Mouse (Mus musculus) brain, embryonic 18.5 days (tissue): Measurements from ENCODE around the gene Sept9.
A peak's percentile ranks its signal among the peaks of the same experiment; 100 is the strongest.

ENCODE experiments used
- DNase-seq: peaks from one replicate; pipeline ENCODE4 v3.0.0-alpha.2; 2012; ENCODE audit warnings: low read depth, low spot score

Gene Sept9

DNA sequence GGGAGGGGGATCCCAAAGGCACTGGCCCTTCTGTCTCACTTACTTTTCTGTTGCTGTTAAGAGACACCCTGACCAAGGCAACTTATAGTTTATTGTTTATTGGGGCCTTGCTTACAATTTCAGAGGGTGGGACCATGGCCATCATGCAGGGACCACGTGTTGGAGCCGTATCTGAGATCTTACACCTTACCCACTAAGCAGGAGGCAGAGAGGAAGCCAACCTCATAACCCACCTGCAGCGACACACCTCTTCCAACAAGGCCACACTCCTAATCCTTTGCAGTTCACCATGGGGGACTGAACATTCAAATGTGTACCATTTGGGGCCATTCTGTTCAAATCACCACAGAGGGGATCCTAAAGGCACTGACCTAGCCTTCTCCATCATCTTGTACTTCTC is 46.4 kb downstream of the Sept9 start:
- no peak for DNase-seq

- DNase-seq: no peak
These were observed 46.8 kb downstream of the Sept9 start for GRCm38 (mm10) chr11:117246286-117246685.

- DNase-seq: no peak
These were observed 47.5 kb downstream of the Sept9 start for GRCm38 (mm10) chr11:117246981-117247431.

GRCm38 (mm10) chr11:117247541-117247940 is 48.1 kb downstream of the Sept9 start:
- DNase-seq: no peak

- DNase-seq: peak; percentile 66
These were observed 49.3 kb downstream of the Sept9 start for GRCm38 (mm10) chr11:117248734-117249248.

DNA sequence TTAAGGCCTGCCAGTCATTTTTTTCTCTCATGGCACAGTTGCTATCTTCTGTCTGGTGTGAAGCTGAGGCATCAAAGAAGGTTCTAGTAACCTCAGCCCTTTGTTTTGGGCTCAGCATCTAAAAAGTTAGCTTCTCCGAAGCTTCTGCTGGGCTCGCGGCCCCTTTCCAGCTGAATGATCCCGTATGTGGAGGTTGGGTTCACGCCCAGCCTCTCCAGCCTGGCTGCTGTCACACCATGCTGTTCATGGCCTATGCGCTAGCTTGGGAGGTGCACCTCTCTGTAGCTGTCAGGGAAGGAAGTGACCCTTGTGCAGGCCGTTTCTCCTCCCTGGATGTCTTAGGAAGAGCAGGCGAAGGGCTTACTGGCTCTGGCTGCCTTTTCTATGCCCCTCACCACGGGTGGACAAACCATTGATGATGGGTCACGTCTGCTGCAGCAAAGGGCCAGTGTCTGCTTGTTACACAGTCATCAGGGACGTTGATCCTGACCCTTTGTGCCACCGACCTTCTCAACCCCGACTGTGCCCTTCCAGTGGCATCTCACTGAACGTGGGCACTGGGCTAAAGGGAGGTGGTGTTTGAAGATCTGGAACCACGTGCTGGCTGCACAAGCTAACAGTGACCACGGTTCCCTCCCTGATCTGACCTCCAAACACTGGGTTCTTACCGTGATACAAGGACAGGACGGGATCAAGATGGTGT is 50.0 kb downstream of the Sept9 start:
- DNase-seq: no peak

GRCm38 (mm10) chr11:117249985-117250928 is 50.8 kb downstream of the Sept9 start:
- no peak for DNase-seq

DNA sequence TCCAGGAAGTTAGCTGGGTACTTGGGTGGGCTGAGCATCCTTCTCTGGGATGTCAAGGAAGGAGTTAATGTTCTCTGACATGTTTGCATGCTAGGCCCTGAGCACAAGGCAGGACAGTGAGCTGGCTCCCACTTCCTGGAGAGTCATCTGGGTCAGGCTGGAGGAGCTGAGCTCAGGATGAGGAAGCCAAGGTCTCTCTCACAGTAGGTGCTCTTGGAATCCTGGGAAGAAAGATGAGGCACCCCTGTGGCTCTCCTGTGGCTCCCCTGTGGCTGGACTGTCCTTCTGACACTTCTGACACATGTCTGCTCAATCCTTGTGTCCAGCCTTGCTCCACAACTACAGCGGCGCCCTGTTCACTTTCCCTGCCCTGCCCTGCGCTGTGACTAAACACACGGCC is 52.3 kb downstream of the Sept9 start:
- DNase-seq: no peak

DNA sequence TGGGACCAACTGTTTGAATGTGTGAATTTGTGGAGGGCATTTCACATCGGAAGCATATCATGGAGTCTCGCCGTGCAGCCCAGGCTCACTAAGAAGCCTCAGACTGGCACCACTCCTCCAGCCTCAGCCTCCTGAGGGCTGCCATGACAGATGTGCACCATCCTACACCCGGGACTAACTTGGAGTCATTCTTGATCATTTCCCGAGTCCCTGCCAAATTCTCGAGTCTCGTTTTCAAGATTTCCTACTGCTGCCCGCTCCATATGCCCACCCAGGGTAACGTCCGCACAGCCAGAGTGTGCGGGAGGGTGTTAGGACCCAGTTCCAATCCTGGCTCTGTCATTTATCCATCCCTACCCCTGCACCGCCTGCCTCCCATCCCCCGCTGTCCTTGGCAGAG is 53.4 kb downstream of the Sept9 start:
- no peak for DNase-seq

DNA sequence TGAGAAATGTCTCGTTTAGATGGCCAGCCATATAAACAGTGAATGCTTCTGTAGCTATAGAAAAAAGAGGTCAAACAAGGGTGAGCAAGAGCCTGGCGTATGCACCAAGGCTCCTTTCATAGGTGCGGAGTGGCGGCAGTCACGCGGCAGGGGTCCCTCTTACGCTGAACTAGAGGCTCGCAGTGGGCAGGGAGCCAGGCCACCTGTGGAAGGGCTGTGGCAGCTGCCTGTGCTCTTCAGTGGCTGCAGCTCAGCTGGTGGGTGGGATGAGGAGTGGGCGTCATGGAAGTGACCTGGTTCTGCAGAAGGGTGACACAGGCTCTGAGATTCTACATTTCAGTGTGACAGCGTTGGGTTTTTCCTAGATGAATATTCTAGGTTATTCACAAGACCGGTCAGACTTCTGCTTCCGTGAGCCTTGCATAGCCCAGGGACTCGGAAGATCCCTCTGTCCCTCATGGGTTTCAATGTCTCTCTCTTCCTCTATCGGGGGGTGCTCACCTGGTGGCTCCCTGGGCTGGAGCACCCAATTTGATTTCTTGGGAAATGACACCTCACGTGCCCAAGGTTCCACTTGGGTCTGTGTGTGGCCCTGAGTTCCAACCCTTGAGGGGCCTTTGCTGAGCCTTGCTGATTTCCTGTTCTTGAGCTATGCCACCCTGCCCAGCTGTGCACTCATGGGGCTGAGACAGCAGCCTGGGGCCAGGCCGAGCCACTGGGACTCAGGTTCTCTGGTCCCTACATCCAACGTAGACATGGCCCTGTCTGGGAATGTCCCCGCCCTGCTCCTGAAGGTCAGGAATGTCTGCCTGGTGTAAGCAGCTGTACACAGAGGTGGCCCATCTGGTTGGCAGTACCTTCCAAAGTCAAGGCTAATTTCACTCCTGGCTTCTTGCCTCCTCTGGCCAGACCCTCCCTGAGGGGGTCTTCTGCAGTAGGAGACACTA is 55.0 kb downstream of the Sept9 start:
- no peak for DNase-seq

DNA sequence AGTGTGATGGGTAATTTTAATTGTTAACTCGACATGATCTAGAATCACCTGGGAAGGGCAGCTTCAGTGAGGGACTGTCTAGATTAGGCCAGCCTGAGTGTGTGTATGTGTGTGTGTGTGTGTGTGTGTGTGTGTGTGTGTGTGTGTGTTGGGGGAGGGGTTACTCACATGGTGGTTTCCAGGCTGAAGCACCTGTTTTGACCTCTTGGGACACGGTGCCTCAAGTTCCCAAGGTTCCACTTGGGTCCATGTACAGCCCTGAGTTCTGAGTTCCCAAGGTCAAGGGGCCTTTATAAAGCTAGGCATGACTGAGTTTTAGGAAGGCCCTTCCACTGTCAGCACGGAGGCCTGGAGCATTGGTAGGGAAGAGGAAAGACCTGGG is 55.6 kb downstream of the Sept9 start:
- no peak for DNase-seq

DNA sequence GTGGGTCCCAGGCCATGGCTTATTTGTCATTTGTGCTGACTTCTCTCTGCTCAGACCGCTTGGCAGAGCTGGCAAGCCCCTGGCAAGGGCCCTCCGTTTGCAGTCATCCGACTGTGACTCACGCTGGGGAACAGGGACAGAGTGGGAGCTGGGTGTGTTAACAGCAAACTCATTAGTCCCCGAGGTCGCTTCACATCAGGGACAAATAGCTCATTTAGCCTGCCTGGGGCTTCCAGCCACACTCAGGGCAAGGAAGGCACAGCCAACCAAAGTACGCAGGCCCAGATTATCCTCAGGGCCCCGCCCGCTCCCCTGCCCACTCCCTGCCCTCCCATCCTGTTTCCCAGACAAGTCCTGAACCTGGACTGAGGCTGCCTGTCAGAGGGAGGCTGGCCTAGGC is 56.6 kb downstream of the Sept9 start:
- DNase-seq: no peak

- DNase-seq: no peak
These were observed 57.4 kb downstream of the Sept9 start for GRCm38 (mm10) chr11:117256840-117257239.

DNA sequence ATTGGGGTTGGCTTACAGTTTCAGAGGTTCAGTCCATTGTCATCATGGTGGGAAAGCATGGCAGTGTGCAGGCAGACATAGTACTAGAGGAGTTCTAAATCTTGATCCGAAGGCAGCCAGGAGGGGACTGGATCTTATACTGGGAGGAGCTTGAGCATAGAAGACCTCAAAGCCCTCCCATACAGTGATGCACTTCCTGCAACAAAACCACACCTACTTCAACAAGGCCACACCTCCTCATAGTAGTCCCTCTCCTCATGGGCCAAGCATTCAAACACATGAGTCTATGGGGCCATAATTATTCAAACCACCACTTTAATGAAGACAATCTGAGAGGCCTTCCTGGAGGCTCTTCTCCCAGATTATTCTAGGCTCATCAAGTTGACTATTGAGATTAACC is 57.8 kb downstream of the Sept9 start:
- no peak for DNase-seq

DNA sequence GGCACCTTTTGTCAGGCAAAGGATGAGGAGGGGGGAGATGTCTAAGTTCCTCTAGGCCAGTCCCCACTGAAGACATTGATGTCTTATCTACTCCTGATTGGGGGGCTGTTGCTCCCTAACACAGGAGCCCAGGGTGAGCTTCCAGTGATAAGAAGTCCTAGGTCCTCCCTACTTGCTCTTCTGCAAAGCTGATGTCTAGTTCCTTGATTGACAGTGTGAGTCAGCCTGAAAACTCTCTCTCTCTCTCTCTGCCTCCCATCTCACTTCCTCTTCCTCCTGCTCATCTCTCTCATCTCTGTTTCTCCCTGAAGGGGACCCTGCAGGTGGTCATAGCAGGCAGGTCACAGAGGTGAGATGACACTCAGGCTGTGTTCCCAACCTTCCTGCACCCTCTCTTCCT is 58.4 kb downstream of the Sept9 start:
- DNase-seq: no peak

GRCm38 (mm10) chr11:117259178-117259960 is 59.9 kb downstream of the Sept9 start:
- no peak for DNase-seq

DNA sequence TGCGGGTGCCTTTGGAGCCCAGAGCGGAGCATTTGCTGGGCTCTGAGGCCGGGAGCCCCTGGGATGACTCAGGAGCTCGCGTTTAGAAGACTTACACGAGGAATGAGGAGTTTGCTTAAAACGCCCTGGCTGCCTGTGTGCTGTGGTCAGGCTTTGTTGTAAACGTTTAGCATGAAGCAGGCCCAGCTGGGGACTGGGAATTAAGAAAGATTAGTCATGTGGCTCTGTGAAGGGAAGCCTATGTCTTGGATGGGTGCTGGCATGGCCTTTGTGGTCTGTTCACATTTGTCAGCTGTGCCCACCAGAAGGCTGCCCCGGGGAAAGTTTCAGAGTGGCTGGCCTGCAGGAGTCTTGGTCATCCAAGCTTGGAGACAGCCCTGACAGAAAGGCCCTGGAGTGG is 61.2 kb downstream of the Sept9 start:
- no peak for DNase-seq

GRCm38 (mm10) chr11:117263096-117263808 is 63.8 kb downstream of the Sept9 start:
- DNase-seq: no peak

DNA sequence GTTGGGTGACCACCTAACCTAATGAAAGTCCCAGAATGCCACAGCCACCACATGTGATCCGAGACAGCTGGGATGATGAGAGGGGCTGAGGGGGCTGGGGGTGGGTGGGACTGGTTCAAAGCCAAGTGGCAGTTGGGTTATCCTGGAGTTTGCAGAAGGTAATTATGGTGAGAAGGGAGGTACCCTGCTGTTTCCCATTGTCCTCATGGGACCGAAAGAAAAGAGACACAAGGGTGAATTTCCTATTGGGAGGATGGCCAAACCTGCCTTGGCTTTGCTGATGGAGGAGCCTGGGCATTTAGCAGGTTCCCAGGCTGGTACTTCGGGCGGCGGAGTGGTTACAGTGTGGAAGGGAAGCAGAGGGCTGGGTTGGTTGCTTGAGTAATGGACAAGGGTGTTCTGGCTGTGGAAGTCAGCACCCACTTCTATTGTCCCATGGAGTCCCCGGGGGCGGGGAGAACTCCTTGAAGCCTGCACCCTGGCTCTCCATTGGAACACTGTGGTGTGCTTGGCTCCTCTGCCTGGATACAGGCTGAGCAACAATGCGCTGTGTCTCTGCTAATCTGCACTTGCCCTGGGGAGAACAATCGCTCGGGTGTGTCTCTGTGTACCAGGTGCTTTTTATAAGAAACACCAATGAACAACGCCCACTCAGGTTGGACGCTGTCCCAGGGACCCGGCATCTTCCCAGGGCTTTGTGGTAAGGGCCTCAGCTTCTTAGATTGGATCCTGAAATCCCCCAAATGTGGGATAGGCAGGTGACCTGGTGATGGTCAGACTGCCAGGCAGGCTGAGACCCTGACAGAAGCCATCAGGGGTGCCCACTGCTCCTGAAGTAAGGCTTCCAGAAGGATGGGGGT is 64.9 kb downstream of the Sept9 start:
- DNase-seq: no peak
